Mouse (Mus musculus) cortical plate, adult 2 months (tissue): ENCODE data around the gene Dkk2. TPM values are rescaled to one million over a fixed set of nuclear protein-coding genes. Genes with fewer than 3 reads are reported as not detected.

ENCODE experiments used
- H3K27ac ChIP-seq: fragments of 200-500 bp; 2 replicates; pipeline ENCODE4 v1.5.1; 2012; ENCODE audit warnings: low read length, control low read depth, inconsistent platforms; ENCODE audit not compliant: insufficient read depth
- H3K4me1 ChIP-seq: fragments of 200-500 bp; 2 replicates; pipeline ENCODE4 v1.6.1; 2011; ENCODE audit warnings: low read length; ENCODE audit not compliant: control insufficient read depth, insufficient read depth
- H3K4me3 ChIP-seq: fragments of 200-500 bp; 2 replicates; pipeline ENCODE4 v1.5.1; 2011; ENCODE audit warnings: mild to moderate bottlenecking, low read length, control low read depth; ENCODE audit not compliant: insufficient read depth
- CTCF ChIP-seq: fragments of 200-500 bp; IDR thresholded peaks from 2 replicates; pipeline ENCODE4 v1.5.1; 2011; ENCODE audit warnings: mild to moderate bottlenecking, control low read depth, low read length; ENCODE audit not compliant: insufficient read depth; ENCODE audit errors: extremely low read depth
- POLR2A ChIP-seq: fragments of 200-500 bp; IDR thresholded peaks from 2 replicates; pipeline ENCODE4 v1.6.1; 2011; ENCODE audit warnings: mild to moderate bottlenecking, low read length, control low read depth; ENCODE audit not compliant: insufficient read depth; ENCODE audit errors: extremely low read depth
- polyA plus RNA-seq: library from polyadenylated mRNA; depleted of rRNA; stranded (reverse); fragments of >200 nt; gene quantifications from 2 replicates; pipeline ENCODE4 v1.2.3, GENCODE M21; 2012

Dkk2 gene
- polyA plus RNA-seq, 1 experiment, result 0.35 TPM

DNA sequence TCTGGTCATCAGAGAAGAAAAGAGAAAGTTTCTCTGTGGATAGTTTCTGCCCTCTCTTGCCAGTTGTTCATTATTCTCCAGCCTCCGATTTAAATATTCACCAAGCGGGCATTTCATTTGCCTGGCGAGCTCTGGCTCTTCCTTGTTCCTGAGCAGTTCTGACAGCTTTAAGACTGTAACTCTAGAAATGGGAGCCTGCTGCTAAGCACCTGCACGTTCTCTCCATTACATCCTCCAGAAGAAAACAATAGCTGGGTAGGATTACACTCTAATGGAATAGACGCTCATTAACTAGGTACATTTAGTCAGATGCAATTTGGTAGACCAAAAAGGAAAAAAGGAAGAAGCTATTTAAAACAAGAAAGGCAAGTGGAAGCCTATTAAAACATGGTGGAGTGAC, 36.3 kb downstream of the Dkk2 start:
- no peak overlapping the region for H3K27ac ChIP-seq
- TF ChIP-seq POLR2A (no peak), CTCF (no peak)

GRCm38 (mm10) chr3:132122581-132122980, 37.5 kb downstream of the Dkk2 start:
- H3K27ac ChIP-seq, result no peak overlapping the region
- H3K4me1 ChIP-seq, result no peaks in the 10 kb centered on the region
- TF ChIP-seq CTCF, result no peak
- TF ChIP-seq POLR2A, result no peak
- H3K4me3 ChIP-seq, result no peak overlapping the region

More for the DNA sequence above, 36.3 kb downstream of the Dkk2 start:
- no peaks in the 10 kb centered on the region for H3K4me1 ChIP-seq
- no peak overlapping the region for H3K4me3 ChIP-seq

GRCm38 (mm10) chr3:132125227-132125740, 40.2 kb downstream of the Dkk2 start:
- Histone ChIP-seq H3K4me3 (no peak overlapping the region), H3K27ac (no peak overlapping the region), H3K4me1 (no peaks in the 10 kb centered on the region)
- TF ChIP-seq CTCF (no peak), POLR2A (no peak)

DNA sequence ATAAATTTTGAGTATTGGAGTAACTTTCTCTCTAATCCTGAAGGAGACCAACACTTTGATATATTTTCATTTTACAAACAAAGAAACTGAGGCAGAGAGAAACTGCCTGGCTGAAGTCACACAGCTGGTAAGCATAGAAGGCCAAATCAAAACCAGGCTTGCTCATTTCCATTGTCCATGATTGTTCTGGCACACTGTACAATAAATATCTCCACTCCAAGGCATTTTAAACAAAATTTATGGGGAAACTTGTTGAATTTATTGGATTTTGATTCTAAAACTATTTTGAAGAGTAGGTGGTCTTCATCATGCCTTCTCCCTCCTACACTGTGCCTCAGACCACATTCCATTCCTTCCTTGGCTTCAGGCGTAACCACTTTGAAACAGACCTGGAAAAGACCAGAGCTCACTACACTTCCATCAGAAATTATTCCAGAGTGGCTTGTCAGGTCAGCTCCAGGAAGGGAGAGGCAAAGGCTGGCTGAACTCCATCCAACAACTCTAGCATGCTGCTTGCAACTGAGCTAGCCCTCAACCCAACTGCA, 44.7 kb downstream of the Dkk2 start:
- H3K4me3 ChIP-seq, result no peak overlapping the region
- H3K27ac ChIP-seq, result no peak overlapping the region
- H3K4me1 ChIP-seq, result no peaks in the 10 kb centered on the region
- TF ChIP-seq POLR2A (no peak), CTCF (no peak)

GRCm38 (mm10) chr3:132130781-132131180, 45.7 kb downstream of the Dkk2 start:
- Histone ChIP-seq H3K4me3 (no peak overlapping the region), H3K27ac (no peak overlapping the region), H3K4me1 (no peaks in the 10 kb centered on the region)
- no peak for TF ChIP-seq POLR2A
- no peak for TF ChIP-seq CTCF

- no peaks in the 10 kb centered on the region for H3K4me1 ChIP-seq
- TF ChIP-seq POLR2A (no peak), CTCF (no peak)
- H3K4me3 ChIP-seq, result no peak overlapping the region
- H3K27ac ChIP-seq, result no peak overlapping the region
Observed at GRCm38 (mm10) chr3:132131939-132132338, 46.8 kb downstream of the Dkk2 start.

GRCm38 (mm10) chr3:132134502-132134901, 49.4 kb downstream of the Dkk2 start:
- no peak overlapping the region for H3K4me3 ChIP-seq
- H3K4me1 ChIP-seq, result no peaks in the 10 kb centered on the region
- TF ChIP-seq POLR2A (no peak), CTCF (no peak)
- H3K27ac ChIP-seq, result no peak overlapping the region

GRCm38 (mm10) chr3:132137802-132138378, 52.8 kb downstream of the Dkk2 start:
- H3K4me1 ChIP-seq, result no peaks in the 10 kb centered on the region
- TF ChIP-seq CTCF (no peak), POLR2A (no peak)
- H3K27ac ChIP-seq, result no peak overlapping the region
- no peak overlapping the region for H3K4me3 ChIP-seq

GRCm38 (mm10) chr3:132141031-132141430, 55.9 kb downstream of the Dkk2 start:
- Histone ChIP-seq H3K4me1 (no peaks in the 10 kb centered on the region), H3K27ac (no peak overlapping the region), H3K4me3 (no peak overlapping the region)
- TF ChIP-seq CTCF, result no peak
- no peak for TF ChIP-seq POLR2A

DNA sequence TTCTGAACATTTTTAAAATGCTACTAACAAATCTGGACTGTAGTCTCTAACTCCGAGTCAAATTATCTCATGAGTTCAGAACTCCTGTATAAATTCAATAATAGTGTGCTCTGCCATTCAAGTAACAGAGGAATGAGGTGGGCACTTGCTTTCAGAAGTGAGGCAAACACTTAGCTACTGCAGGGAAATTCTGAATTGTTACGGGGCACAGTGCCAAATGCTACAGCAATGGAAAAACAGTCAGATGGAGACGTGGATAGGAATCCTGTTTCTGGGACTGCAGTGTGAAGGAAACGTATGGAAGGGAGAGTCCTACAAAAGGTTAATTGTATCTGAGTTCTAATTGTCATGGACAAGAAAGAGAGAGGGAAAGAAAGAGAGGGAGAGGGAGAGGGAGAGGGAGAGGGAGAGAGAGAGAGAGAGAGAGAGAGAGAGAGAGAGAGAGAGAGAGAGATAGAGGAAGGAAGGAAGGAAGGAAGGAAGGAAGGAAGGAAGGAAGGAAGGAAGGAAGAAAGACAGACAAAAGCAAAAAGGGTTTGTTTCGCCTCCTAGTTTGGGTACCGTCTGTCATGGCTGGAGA, 64.4 kb downstream of the Dkk2 start:
- H3K4me1 ChIP-seq, result no peaks in the 10 kb centered on the region
- H3K27ac ChIP-seq, result no peak overlapping the region
- H3K4me3 ChIP-seq, result no peak overlapping the region
- TF ChIP-seq CTCF (no peak), POLR2A (no peak)

DNA sequence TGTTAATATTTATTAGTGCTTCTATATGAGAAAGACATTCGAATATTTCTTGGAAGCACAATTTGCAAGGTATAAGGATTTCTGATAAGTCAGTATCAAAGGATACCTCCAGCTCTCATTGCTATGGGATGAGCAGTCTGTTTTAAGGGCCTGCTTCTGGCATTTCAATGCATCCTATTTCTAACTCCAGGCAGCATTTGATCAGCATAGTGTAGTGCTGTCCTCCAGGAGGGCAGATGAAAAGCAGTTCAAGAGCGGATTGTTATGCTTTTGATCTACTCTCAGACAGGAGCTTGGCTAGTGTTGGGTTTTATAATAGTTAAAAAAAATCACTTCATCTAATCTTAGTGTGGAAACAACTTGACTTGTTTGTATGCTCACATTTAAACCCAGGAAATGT, 73.7 kb downstream of the Dkk2 start:
- no peak for TF ChIP-seq CTCF
- no peak for TF ChIP-seq POLR2A
- Histone ChIP-seq H3K4me1 (no peaks in the 10 kb centered on the region), H3K27ac (no peak overlapping the region), H3K4me3 (no peak overlapping the region)
